Mouse (Mus musculus): Measurements from ENCODE around the gene Kctd3. TPM values are rescaled to one million over a fixed set of nuclear protein-coding genes. Genes with fewer than 3 reads are reported as not detected.

Gene Kctd3
- total and polyA plus RNA-seq, 3 experiments = 26.8 to 42.3 TPM; not detected in 1

DNA sequence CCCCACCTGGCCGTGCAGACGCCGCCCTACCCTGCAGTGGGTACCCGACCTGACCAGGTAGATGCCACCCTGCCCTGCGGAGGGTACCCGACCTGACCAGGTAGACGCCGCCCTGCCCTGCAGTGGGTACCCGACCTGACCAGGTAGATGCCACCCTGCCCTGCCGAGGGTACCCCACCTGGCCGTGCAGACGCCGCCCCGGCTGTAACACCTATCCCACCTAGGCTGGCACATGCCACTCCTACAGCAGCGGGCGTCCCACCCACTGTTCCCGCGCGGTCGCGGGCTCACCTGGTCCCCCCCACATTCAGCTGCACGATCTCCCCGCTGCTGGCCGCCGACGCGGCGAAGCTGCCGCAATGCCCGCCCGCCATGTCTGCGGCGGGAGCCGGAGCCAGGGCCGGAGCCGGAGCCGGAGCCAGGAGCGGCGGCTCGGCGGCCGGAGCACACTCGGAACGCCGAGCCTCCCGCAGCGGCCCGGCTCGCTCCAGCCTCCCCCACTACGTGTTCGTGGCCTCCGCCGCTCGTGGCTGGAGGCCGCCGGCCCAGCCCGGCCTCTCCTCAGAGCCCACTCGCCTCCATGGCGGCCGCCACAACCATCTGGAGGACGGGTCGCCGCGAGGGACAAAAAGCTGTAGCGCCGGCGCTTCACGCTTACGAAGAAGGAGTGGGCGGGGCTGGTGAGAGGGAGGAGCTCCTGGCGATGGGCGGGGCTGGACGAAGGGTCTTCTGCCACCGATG is at the start of gene Kctd3 (continued):
- TF ChIP-seq CHD2 (IDR thresholded peaks at IDR 0.05; ENCODE audit: low read length) (no peak), MAZ (IDR thresholded peaks at IDR 0.05; ENCODE audit: low read depth, low read length) (0 out of 2 replicates have a peak, but pooled peaks have one; percentile 57), USF2 (IDR thresholded peaks at IDR 0.05; ENCODE audit: borderline replicate concordance in 1 of 2, insufficient read depth in 1 of 2, low read depth in 1 of 2, low read length in 2 of 2) (no peak)

DNA sequence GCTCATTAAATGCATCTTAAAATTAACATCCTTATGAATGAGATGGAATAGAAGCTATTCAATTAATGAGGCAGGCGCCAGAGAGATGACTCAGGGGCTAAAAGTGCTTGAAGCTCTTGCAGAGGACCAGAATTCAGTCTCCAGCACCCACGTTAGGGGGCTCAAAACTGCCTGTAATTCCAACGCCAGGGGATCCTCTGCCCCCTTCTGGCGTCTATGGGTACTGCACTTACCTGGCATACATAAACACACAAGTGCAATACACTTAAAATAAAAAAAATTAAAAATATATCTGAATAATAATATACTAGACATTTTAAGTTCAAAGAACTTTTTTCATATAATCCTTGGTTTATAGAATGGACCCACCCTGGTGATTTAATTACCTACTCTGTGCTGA is 49.8 kb upstream of the Kctd3 start:
- peak; percentile 37 for DNase-seq (ENCODE audit: low read depth, low spot score)
- H3K9ac ChIP-seq (ENCODE audit: control insufficient read depth, low read depth, low read length, poor library complexity, severe bottlenecking) = no peak overlapping the region
- TF ChIP-seq ETS1 (IDR thresholded peaks at IDR 0.05; ENCODE audit: low read depth, low read length) (no peak), SMC3 (IDR thresholded peaks at IDR 0.05; ENCODE audit: low read depth, low read length) (peak; percentile 52), ZC3H11A (IDR thresholded peaks at IDR 0.05; ENCODE audit: low read depth, low read length) (peak; percentile 32; the same call in 1 of the 2 replicates), CTCF (IDR thresholded peaks at IDR 0.05 in 2 of 3, conservative IDR thresholded peaks at IDR 0.05 in 1 of 3; ENCODE audit: control insufficient read depth in 1 of 3, insufficient read depth in 1 of 3, low read depth in 2 of 3, low read length in 3 of 3, poor library complexity in 1 of 3, severe bottlenecking in 1 of 3) (peak; percentile 49 to 64 (median 53)), RAD21 (IDR thresholded peaks at IDR 0.05; ENCODE audit: low read depth, low read length) (peak; percentile 26), NRF1 (IDR thresholded peaks at IDR 0.05; ENCODE audit: insufficient read depth, low read depth, low read length, poor library complexity, severe bottlenecking) (no peak)
- no peaks in the 10 kb centered on the region for H3K4me1 ChIP-seq (ENCODE audit: control insufficient read depth in 1 of 2, insufficient read depth in 2 of 2, low read length in 2 of 2)
- no peaks in the 10 kb centered on the region for H3K9me3 ChIP-seq (replicated peaks; ENCODE audit: insufficient read depth, low read length)
- no peaks in the 10 kb centered on the region for H3K27me3 ChIP-seq (ENCODE audit: control insufficient read depth in 1 of 2, insufficient read depth in 2 of 2, low read length in 2 of 2)
- H3K27ac ChIP-seq (ENCODE audit: control insufficient read depth, low read depth, low read length) = no peak overlapping the region
- no peaks in the 10 kb centered on the region for H3K36me3 ChIP-seq (ENCODE audit: control insufficient read depth in 1 of 2, insufficient read depth in 2 of 2, low read length in 2 of 2)
- no peaks in the 10 kb centered on the region for H3K79me2 ChIP-seq (ENCODE audit: control insufficient read depth, insufficient read depth, low read length, poor library complexity)
- no peak overlapping the region for H3K4me3 ChIP-seq (ENCODE audit: control insufficient read depth in 1 of 2, insufficient read depth in 1 of 2, low read depth in 2 of 2, low read length in 2 of 2)

- Histone ChIP-seq H3K79me2 (ENCODE audit: control insufficient read depth, insufficient read depth, low read length, poor library complexity) (no peaks in the 10 kb centered on the region), H3K9ac (ENCODE audit: control insufficient read depth, low read depth, low read length, poor library complexity, severe bottlenecking) (no peak overlapping the region), H3K27me3 (ENCODE audit: control insufficient read depth in 1 of 2, insufficient read depth in 2 of 2, low read length in 2 of 2) (no peaks in the 10 kb centered on the region), H3K9me3 (replicated peaks; ENCODE audit: insufficient read depth, low read length) (no peaks in the 10 kb centered on the region), H3K4me3 (ENCODE audit: control insufficient read depth in 1 of 2, insufficient read depth in 1 of 2, low read depth in 2 of 2, low read length in 2 of 2) (no peak overlapping the region), H3K4me1 (ENCODE audit: control insufficient read depth in 1 of 2, insufficient read depth in 2 of 2, low read length in 2 of 2) (no peaks in the 10 kb centered on the region), H3K36me3 (ENCODE audit: control insufficient read depth in 1 of 2, insufficient read depth in 2 of 2, low read length in 2 of 2) (no peaks in the 10 kb centered on the region), H3K27ac (ENCODE audit: control insufficient read depth, low read depth, low read length) (no peak overlapping the region)
- DNase-seq (ENCODE audit: low read depth, low spot score) = no peak
- TF ChIP-seq UBTF (IDR thresholded peaks at IDR 0.05; ENCODE audit: borderline replicate concordance, insufficient read depth, low read depth, low read length) (no peak), TBP (IDR thresholded peaks at IDR 0.05; ENCODE audit: low read depth, low read length) (no peak)
Observed at GRCm38 (mm10) chr1:189055933-189056332, 48.3 kb upstream of the Kctd3 start.

Data from MEL (cell line).